Mouse (Mus musculus) heart, embryonic 15.5 days (tissue): ENCODE measurements around the gene Srsf9. TPM values are rescaled to one million over a fixed set of nuclear protein-coding genes. Genes with fewer than 3 reads are reported as not detected.

Experiments used
- ATAC-seq: fragments of 200-750 bp; cut with Nextera tagmentation; replicated peaks from 2 replicates; pipeline ENCODE4 v1.8.0; 2017; ENCODE audit warnings: low read depth, moderate TSS enrichment; ENCODE audit not compliant: insufficient number of reproducible peaks, insufficient read depth, low FRiP score
- H3K27ac ChIP-seq: fragments of 300-500 bp; sonication (generic); 2 replicates; pipeline ENCODE4 v1.5.1; 2015; ENCODE audit warnings: mild to moderate bottlenecking, inconsistent platforms
- H3K27me3 ChIP-seq: fragments of 300-500 bp; sonication (generic); 2 replicates; pipeline ENCODE4 v1.6.1; 2015; ENCODE audit warnings: inconsistent platforms
- H3K36me3 ChIP-seq: fragments of 300-500 bp; sonication (generic); 2 replicates; pipeline ENCODE4 v1.6.1; 2015; ENCODE audit warnings: mild to moderate bottlenecking, inconsistent platforms
- H3K4me1 ChIP-seq: fragments of 300-500 bp; sonication (generic); replicated peaks from 2 replicates; pipeline ENCODE4 v1.6.1; 2015; ENCODE audit warnings: inconsistent platforms
- H3K4me2 ChIP-seq: fragments of 300-500 bp; sonication (generic); 2 replicates; pipeline ENCODE4 v1.6.1; 2015; ENCODE audit warnings: inconsistent platforms, mild to moderate bottlenecking, moderate library complexity
- H3K4me3 ChIP-seq: fragments of 300-500 bp; sonication (generic); 2 replicates; pipeline ENCODE4 v1.5.1; 2015; ENCODE audit warnings: mild to moderate bottlenecking, inconsistent platforms
- H3K9ac ChIP-seq: fragments of 300-500 bp; sonication (generic); 2 replicates; pipeline ENCODE4 v1.6.1; 2015; ENCODE audit warnings: mild to moderate bottlenecking, inconsistent platforms
- H3K9me3 ChIP-seq: fragments of 300-500 bp; sonication (generic); replicated peaks from 2 replicates; pipeline ENCODE4 v1.6.1; 2016; ENCODE audit warnings: inconsistent platforms
- whole genome bisulfite sequencing: fragments of 180-500 bp; shearing (Covaris S2); methylation state at CpG from one replicate; pipeline ENCODE4 v1.1.7; 2015; ENCODE audit warnings: mixed read lengths; 5-methylcytosine and 5-hydroxymethylcytosine counted together
- polyA plus RNA-seq: library from polyadenylated mRNA; unstranded; fragments of >200 nt; fragmentation: Nextera tagmentation; extraction: Ambion mirVana; gene quantifications from 2 replicates; pipeline ENCODE4 v1.2.1, GENCODE M21; 2015

The Srsf9 gene
- 99.0 and 118 TPM in 2 replicates for polyA plus RNA-seq

GRCm38 (mm10) chr5:115326875-115327609 lies at the start of gene Srsf9:
TSS of gene Srsf9 (plus strand) at chr5:115327177.
- Histone ChIP-seq H3K36me3 (peaks cover 17% of the 10 kb centered on the region), H3K27me3 (no peaks in the 10 kb centered on the region), H3K9ac (peak within 1 kb of the TSS; percentile 96), H3K27ac (peak within 1 kb of the TSS; percentile 87), H3K9me3 (no peaks in the 10 kb centered on the region), H3K4me1 (peaks cover 36% of the 10 kb centered on the region), H3K4me3 (peak within 1 kb of the TSS; percentile 95), H3K4me2 (peak within 1 kb of the TSS; percentile 81)
- WGBS: 0% methylated on average over 88 of the region's 97 CpGs
- peak; percentile 90 for ATAC-seq

GRCm38 (mm10) chr5:115278053-115278452 lies 48.9 kb upstream of the Srsf9 start:
- Histone ChIP-seq H3K27ac (no peak overlapping the region), H3K4me2 (no peak overlapping the region), H3K4me1 (peaks cover 15% of the 10 kb centered on the region), H3K9ac (no peak overlapping the region), H3K36me3 (no peaks in the 10 kb centered on the region), H3K27me3 (no peaks in the 10 kb centered on the region), H3K4me3 (no peak overlapping the region), H3K9me3 (no peaks in the 10 kb centered on the region)
- ATAC-seq: no peak
- 72% methylated on average over 1 of the region's 1 CpGs for WGBS

DNA sequence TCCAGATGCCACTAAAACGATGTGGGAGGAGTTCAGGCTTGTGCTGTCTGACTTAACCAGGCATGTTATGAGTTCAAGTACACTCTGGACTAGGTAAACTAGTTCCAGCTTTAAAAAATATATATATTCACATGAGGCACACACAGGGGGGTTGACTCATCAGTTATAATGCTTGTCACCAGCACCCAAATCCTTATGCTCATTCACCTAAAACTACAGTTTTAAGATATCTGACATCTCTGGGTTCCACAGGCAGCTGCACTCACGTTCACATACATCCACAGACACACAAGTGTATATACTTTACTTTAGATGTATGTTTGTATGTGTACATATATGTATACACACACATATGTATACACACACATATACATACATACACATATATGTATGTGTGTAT lies 48.2 kb upstream of the Srsf9 start:
- Histone ChIP-seq H3K27ac (no peak overlapping the region), H3K4me3 (no peak overlapping the region), H3K9me3 (no peaks in the 10 kb centered on the region), H3K4me2 (no peak overlapping the region), H3K36me3 (peaks cover 7% of the 10 kb centered on the region; the same call in 1 of the 2 replicates), H3K4me1 (peaks cover 12% of the 10 kb centered on the region), H3K9ac (no peak overlapping the region), H3K27me3 (no peaks in the 10 kb centered on the region)
- ATAC-seq: no peak
- 64% methylated on average over 2 of the region's 2 CpGs for WGBS

- H3K27me3 ChIP-seq: no peaks in the 10 kb centered on the region
- H3K4me2 ChIP-seq: peak within 1 kb of the TSS; percentile 80
- 3% methylated on average over 45 of the region's 45 CpGs for WGBS
- peaks cover 13% of the 10 kb centered on the region for H3K36me3 ChIP-seq
- H3K4me3 ChIP-seq: peak within 1 kb of the TSS; percentile 92
- ATAC-seq: peak; percentile 73
- H3K4me1 ChIP-seq: peaks cover 12% of the 10 kb centered on the region
- no peaks in the 10 kb centered on the region for H3K9me3 ChIP-seq
- peak within 1 kb of the TSS; percentile 87 for H3K9ac ChIP-seq
- H3K27ac ChIP-seq: peak within 1 kb of the TSS; percentile 70
Observed at GRCm38 (mm10) chr5:115279226-115280049, 47.5 kb upstream of the Srsf9 start, which contains the start of gene Coq5. TSS of gene Coq5 (plus strand) at chr5:115279666.

DNA sequence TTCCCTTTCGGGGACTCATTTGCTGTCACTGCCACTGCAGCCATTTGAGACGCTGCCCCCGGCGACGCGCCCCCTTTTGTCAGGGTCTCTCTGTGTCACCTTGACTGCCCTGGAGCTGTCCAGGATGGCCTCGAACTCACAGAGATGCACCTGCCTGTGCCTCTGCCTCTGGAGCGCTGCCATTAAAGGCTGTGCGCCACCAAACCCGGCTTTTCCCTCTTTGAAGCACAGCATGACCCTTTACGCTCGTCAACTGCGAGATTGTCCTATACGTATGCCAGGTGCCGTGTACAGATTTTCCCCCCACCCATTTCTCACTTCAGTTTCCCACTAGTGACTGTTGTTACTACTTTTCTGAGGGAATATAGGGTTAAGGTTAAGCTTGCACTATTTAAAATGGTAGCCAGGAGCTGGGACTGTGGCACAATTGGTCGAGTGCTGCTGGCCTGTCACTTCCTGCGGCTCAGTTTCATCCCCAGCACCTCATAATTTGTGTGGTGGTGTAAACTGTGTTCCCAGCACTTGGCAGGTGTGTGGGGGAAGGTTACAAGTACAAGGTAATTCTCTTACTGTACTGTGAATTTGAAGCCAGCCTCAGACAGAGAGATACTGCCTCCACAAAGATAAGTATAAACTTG lies 46.8 kb upstream of the Srsf9 start:
- 6% methylated on average over 17 of the region's 17 CpGs for WGBS
- ATAC-seq: no peak

GRCm38 (mm10) chr5:115284735-115285134 lies 42.2 kb upstream of the Srsf9 start:
- WGBS: 92% methylated on average over 3 of the region's 3 CpGs
- Histone ChIP-seq H3K4me1 (peaks cover 14% of the 10 kb centered on the region), H3K4me2 (no peak overlapping the region), H3K27me3 (no peaks in the 10 kb centered on the region), H3K36me3 (peaks cover 27% of the 10 kb centered on the region), H3K27ac (no peak overlapping the region), H3K9me3 (no peaks in the 10 kb centered on the region), H3K9ac (no peak overlapping the region), H3K4me3 (no peak overlapping the region)
- ATAC-seq: no peak

More for the DNA sequence above, 46.8 kb upstream of the Srsf9 start:
- Histone ChIP-seq H3K9ac (peak overlapping the region; percentile 87), H3K4me1 (peaks cover 9% of the 10 kb centered on the region), H3K27ac (peak overlapping the region; percentile 70), H3K4me2 (peak overlapping the region; percentile 80), H3K9me3 (no peaks in the 10 kb centered on the region), H3K36me3 (peaks cover 19% of the 10 kb centered on the region), H3K27me3 (no peaks in the 10 kb centered on the region), H3K4me3 (peak overlapping the region; percentile 92)

- no peak for ATAC-seq
- Histone ChIP-seq H3K9ac (no peak overlapping the region), H3K27ac (no peak overlapping the region), H3K9me3 (no peaks in the 10 kb centered on the region), H3K4me1 (peaks cover 16% of the 10 kb centered on the region), H3K4me2 (no peak overlapping the region), H3K4me3 (no peak overlapping the region), H3K36me3 (peaks cover 69% of the 10 kb centered on the region), H3K27me3 (no peaks in the 10 kb centered on the region)
- 85% methylated on average over 8 of the region's 8 CpGs for WGBS
Observed at GRCm38 (mm10) chr5:115294173-115294572, 32.8 kb upstream of the Srsf9 start.

DNA sequence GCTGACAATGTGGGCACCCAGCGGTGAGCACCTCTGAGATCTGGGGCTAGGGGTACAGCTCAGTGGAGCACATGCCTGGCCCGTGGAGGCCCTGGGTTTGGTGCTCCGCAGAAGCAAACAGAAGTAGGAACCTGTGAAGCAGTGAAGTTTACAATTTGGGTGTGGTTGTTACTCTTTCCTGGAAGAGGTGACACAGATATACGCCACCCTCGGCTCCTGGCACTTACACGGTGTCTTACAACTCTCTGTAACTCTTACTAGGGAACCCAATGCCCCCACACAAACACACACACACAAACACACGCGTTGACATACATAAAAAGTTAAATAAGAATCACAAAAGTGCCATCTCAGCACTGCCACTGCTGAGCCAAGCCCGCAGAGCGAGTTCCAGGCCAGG lies 30.6 kb upstream of the Srsf9 start:
- 78% methylated on average over 10 of the region's 10 CpGs for WGBS
- H3K9ac ChIP-seq: no peak overlapping the region
- H3K36me3 ChIP-seq: peaks cover 52% of the 10 kb centered on the region
- no peak overlapping the region for H3K4me2 ChIP-seq
- H3K9me3 ChIP-seq: no peaks in the 10 kb centered on the region
- peaks cover 22% of the 10 kb centered on the region for H3K4me1 ChIP-seq
- H3K4me3 ChIP-seq: no peak overlapping the region
- H3K27me3 ChIP-seq: no peaks in the 10 kb centered on the region
- ATAC-seq: no peak
- no peak overlapping the region for H3K27ac ChIP-seq

DNA sequence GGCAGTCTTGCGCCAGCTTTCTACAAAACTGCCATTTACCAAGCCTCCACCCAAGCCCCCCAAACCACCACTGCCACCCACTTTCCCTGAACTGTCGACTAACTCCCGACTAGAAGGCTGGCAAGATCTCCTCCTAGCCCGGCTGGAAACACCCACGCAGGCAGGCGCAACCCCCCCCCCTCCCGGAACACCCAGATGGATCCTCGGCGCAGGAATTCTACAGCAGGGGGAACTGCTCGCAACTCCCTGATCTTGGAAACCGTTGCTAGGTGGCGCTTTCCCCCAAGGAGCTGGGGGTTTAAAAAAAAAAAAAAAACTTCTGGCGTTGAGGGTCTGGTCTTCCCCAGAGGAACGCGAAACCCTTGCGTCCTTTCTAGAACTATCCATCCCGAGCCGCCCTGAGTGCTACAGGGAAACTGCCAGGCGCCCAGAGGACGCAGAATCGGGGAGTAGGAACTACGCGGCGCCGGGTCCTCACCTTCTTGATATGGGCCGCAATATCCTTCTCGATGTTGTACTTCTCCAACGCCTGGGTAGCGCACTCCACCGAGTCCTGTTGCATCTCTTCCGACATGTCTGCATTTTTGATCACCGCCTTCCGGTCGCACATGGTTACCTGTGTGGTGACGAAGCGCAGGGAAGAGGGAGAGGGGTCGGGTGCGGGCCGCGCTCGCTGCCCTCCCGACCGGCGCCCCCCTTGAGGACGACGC lies 26.8 kb upstream of the Srsf9 start:
- peak; percentile 2 for ATAC-seq
- Histone ChIP-seq H3K4me1 (peaks cover 29% of the 10 kb centered on the region), H3K27me3 (no peaks in the 10 kb centered on the region), H3K36me3 (peaks cover 35% of the 10 kb centered on the region), H3K27ac (peak overlapping the region; percentile 94), H3K9me3 (no peaks in the 10 kb centered on the region), H3K4me3 (peak overlapping the region; percentile 97), H3K4me2 (peak overlapping the region; percentile 65), H3K9ac (peak overlapping the region; percentile 92)
- under 1% methylated on average over 46 of the region's 46 CpGs for WGBS

- WGBS: 1% methylated on average over 58 of the region's 66 CpGs
Observed at GRCm38 (mm10) chr5:115300792-115301614, 26.0 kb upstream of the Srsf9 start, which contains the start of gene Dynll1. TSS of gene Dynll1 (minus strand) at chr5:115300999.

More at GRCm38 (mm10) chr5:115300792-115301614, 26.0 kb upstream of the Srsf9 start, which contains the start of gene Dynll1:
- Histone ChIP-seq H3K27ac (peak within 1 kb of the TSS; percentile 94), H3K27me3 (no peaks in the 10 kb centered on the region), H3K4me1 (peaks cover 29% of the 10 kb centered on the region), H3K4me2 (peak within 1 kb of the TSS; percentile 85), H3K4me3 (peak within 1 kb of the TSS; percentile 97), H3K9me3 (no peaks in the 10 kb centered on the region), H3K36me3 (peaks cover 27% of the 10 kb centered on the region), H3K9ac (peak within 1 kb of the TSS; percentile 92)
- ATAC-seq: peak; percentile 98
